Mouse (Mus musculus): ENCODE measurements at regions not wholly inside any gene's neighbourhood (a gene's known extent, or its start where the extent isn't known, plus 50 kb on each side); places are given as distances from the start of the nearest gene placed in this dataset.

- WGBS (ENCODE audit: insufficient replicate concordance) = 55% methylated on average over 6 of the region's 6 CpGs
- Histone ChIP-seq H3K9me3 (replicated peaks) (no peaks in the 10 kb centered on the region), H3K9ac (no peak overlapping the region), H3K4me3 (no peak overlapping the region), H3K4me1 (no peaks in the 10 kb centered on the region), H3K36me3 (no peaks in the 10 kb centered on the region), H3K27me3 (replicated peaks) (no peaks in the 10 kb centered on the region), H3K4me2 (no peak overlapping the region), H3K27ac (no peak overlapping the region)
- no peak for ATAC-seq
These were observed 424.1 kb upstream of the Vwc2 start for GRCm38 (mm10) chr11:10689917-10690316.

DNA sequence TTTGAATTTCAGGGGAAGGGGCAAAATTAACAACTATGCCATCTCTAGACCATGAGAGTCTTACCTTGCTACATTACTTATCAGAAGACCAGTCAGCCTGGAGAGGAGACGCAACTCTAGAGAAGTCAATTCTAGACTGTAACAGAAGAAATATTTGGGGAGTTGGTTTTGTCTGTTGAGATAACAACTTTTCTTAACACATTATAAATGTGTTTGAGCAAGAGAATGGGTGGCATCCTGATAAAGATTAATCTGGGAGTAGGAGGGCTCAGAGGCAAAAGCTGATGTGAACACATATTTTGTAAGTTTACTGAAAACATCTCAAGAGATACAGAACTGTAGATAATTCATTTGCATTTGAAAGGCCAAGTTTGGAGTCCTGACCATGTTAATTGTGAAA, 389.0 kb upstream of the Vwc2 start:
- Histone ChIP-seq H3K27ac (no peak overlapping the region), H3K4me1 (peaks cover 6% of the 10 kb centered on the region; the same call in 1 of the 2 replicates), H3K27me3 (replicated peaks) (no peaks in the 10 kb centered on the region), H3K9me3 (replicated peaks) (no peaks in the 10 kb centered on the region), H3K36me3 (no peaks in the 10 kb centered on the region), H3K4me3 (no peak overlapping the region), H3K9ac (no peak overlapping the region), H3K4me2 (no peak overlapping the region)
- 65% methylated on average over 1 of the region's 1 CpGs for WGBS (ENCODE audit: insufficient replicate concordance)
- ATAC-seq = no peak

DNA sequence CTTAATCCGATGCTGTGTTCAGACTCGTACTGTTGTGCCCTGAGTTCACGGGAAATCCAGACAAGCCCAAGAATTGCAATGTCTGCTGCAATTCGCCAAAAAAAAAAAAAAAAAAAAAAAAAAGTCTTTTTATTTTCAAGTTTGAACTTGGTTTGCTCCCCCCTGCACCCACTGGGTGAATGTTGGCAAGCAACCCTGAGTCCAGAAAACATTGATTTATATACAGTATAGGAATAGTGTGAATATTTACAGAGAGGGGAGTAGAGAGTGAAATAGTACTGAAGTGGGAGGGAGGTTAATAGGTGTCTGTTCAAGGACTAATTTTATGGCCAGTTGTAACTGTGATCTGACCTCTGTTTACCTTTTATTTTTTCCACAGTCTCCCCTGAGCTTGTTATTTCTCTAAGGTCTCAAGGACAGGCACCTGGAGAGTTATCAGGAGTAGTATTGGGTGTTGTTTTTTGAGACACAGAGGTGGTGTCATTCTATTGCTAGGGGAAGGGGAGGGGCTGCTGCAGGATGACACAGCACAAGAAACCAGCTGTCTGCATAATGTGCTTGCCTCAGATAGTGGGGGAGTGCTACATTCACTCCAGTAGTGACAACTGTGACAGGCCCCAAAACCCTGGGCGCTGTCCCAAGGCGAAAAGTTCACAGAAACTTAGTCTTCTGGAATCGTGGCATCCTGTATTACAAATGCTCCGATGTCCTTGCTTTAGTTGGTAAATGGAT, 385.0 kb upstream of the Vwc2 start:
- H3K27me3 ChIP-seq (replicated peaks) = no peaks in the 10 kb centered on the region
- H3K4me1 ChIP-seq = peaks cover 10% of the 10 kb centered on the region; the same call in 1 of the 2 replicates
- WGBS (ENCODE audit: insufficient replicate concordance) = 61% methylated on average over 8 of the region's 8 CpGs
- H3K4me3 ChIP-seq = no peak overlapping the region
- ATAC-seq = peak; percentile 100
- H3K9ac ChIP-seq = no peak overlapping the region
- H3K9me3 ChIP-seq (replicated peaks) = no peaks in the 10 kb centered on the region
- peak overlapping the region; percentile 75 for H3K27ac ChIP-seq
- no peak overlapping the region for H3K4me2 ChIP-seq
- no peaks in the 10 kb centered on the region for H3K36me3 ChIP-seq
